Mouse (Mus musculus) cerebellum, adult 9-10 months (tissue): ENCODE data around the gene Plgrkt.
"Not testable (repeated sequence)": the region's sequence is repeated elsewhere in the genome, so short reads cannot be mapped to it uniquely, and the experiment has no call there.

Experiments used
- DNase-seq: peaks from one replicate; pipeline ENCODE4 v3.0.0; 2022

Plgrkt gene

GRCm38 (mm10) chr19:29366969-29367622, at the start of gene Plgrkt, which contains the start of gene Cd274:
Plgrkt (minus strand) TSS chr19:29367390.
Cd274 (plus strand) TSS chr19:29367455.
- peak; percentile 55 for DNase-seq

- DNase-seq = no peak
These were observed 49.3 kb upstream of the Plgrkt start for GRCm38 (mm10) chr19:29416393-29416902.

GRCm38 (mm10) chr19:29414917-29415316, 47.7 kb upstream of the Plgrkt start:
- DNase-seq = not testable (repeated sequence)

- no peak for DNase-seq
These were observed 47.3 kb upstream of the Plgrkt start for GRCm38 (mm10) chr19:29414513-29414912.

- peak; percentile 10 for DNase-seq
These were observed 45.6 kb upstream of the Plgrkt start for GRCm38 (mm10) chr19:29412476-29413420.

GRCm38 (mm10) chr19:29410619-29411018, 43.4 kb upstream of the Plgrkt start, which contains the start of gene Pdcd1lg2:
Pdcd1lg2 (plus strand) TSS chr19:29410919.
- DNase-seq = no peak

GRCm38 (mm10) chr19:29406042-29407017, 39.1 kb upstream of the Plgrkt start:
- DNase-seq = no peak

- DNase-seq = no peak
These were observed 38.2 kb upstream of the Plgrkt start for GRCm38 (mm10) chr19:29405388-29405787.

GRCm38 (mm10) chr19:29403251-29403650, 36.1 kb upstream of the Plgrkt start:
- DNase-seq = no peak

- no peak for DNase-seq
These were observed 35.4 kb upstream of the Plgrkt start for GRCm38 (mm10) chr19:29402621-29403020.

- no peak for DNase-seq
These were observed 33.3 kb upstream of the Plgrkt start for GRCm38 (mm10) chr19:29400466-29400865.

GRCm38 (mm10) chr19:29399786-29400185, 32.6 kb upstream of the Plgrkt start:
- no peak for DNase-seq

- DNase-seq = no peak
These were observed 29.2 kb upstream of the Plgrkt start for GRCm38 (mm10) chr19:29396353-29396752.

- DNase-seq = no peak
These were observed 27.5 kb upstream of the Plgrkt start for GRCm38 (mm10) chr19:29394721-29395120.

- DNase-seq = no peak
These were observed 26.1 kb upstream of the Plgrkt start for GRCm38 (mm10) chr19:29393333-29393732.

GRCm38 (mm10) chr19:29391279-29391678, 24.1 kb upstream of the Plgrkt start:
- no peak for DNase-seq

GRCm38 (mm10) chr19:29390483-29390882, 23.3 kb upstream of the Plgrkt start:
- no peak for DNase-seq

GRCm38 (mm10) chr19:29388818-29389217, 21.6 kb upstream of the Plgrkt start:
- DNase-seq = no peak

GRCm38 (mm10) chr19:29385822-29386221, 18.6 kb upstream of the Plgrkt start:
- no peak for DNase-seq

GRCm38 (mm10) chr19:29384994-29385393, 17.8 kb upstream of the Plgrkt start:
- DNase-seq = no peak

GRCm38 (mm10) chr19:29384412-29384811, 17.2 kb upstream of the Plgrkt start:
- no peak for DNase-seq

- no peak for DNase-seq
These were observed 16.2 kb upstream of the Plgrkt start for GRCm38 (mm10) chr19:29383368-29383767.
